Mouse (Mus musculus) heart, embryonic 11.5 days (tissue): ENCODE measurements around the gene Lmbrd2. TPM values are rescaled to one million over a fixed set of nuclear protein-coding genes. Genes with fewer than 3 reads are reported as not detected.
"Not testable (repeated sequence)": the region's sequence is repeated elsewhere in the genome, so short reads cannot be mapped to it uniquely, and the experiment has no call there.

Experiments
- ATAC-seq: fragments of 200-750 bp; cut with Nextera tagmentation; replicated peaks from 2 replicates; pipeline ENCODE4 v1.8.0; 2017; ENCODE audit warnings: moderate library complexity; ENCODE audit not compliant: insufficient number of reproducible peaks, low FRiP score, low TSS enrichment
- H3K27ac ChIP-seq: fragments of 300-500 bp; sonication (generic); 2 replicates; pipeline ENCODE4 v1.5.1; 2014; ENCODE audit warnings: mild to moderate bottlenecking, low read depth, low read length
- H3K27me3 ChIP-seq: fragments of 300-500 bp; sonication (generic); 2 replicates; pipeline ENCODE4 v1.6.1; 2014; ENCODE audit warnings: mild to moderate bottlenecking, low read length, mixed read lengths; ENCODE audit not compliant: control insufficient read depth, insufficient read depth
- H3K36me3 ChIP-seq: fragments of 300-500 bp; sonication (generic); 2 replicates; pipeline ENCODE4 v1.6.1; 2014; ENCODE audit warnings: mild to moderate bottlenecking, low read length, moderate library complexity, mixed read lengths; ENCODE audit not compliant: control insufficient read depth, insufficient read depth
- H3K4me1 ChIP-seq: fragments of 300-500 bp; sonication (generic); 2 replicates; pipeline ENCODE4 v1.6.1; 2014; ENCODE audit warnings: low read length; ENCODE audit not compliant: control insufficient read depth, insufficient read depth
- H3K4me2 ChIP-seq: fragments of 300-500 bp; sonication (generic); 2 replicates; pipeline ENCODE4 v1.6.1; 2014; ENCODE audit warnings: mild to moderate bottlenecking, moderate library complexity
- H3K4me3 ChIP-seq: fragments of 300-500 bp; sonication (generic); 2 replicates; pipeline ENCODE4 v1.5.1; 2014; ENCODE audit warnings: low read depth, low read length
- H3K9ac ChIP-seq: fragments of 300-500 bp; sonication (generic); 2 replicates; pipeline ENCODE4 v1.6.1; 2014; ENCODE audit warnings: mild to moderate bottlenecking, low read depth, low read length, moderate library complexity
- H3K9me3 ChIP-seq: fragments of 300-500 bp; sonication (generic); replicated peaks from 2 replicates; pipeline ENCODE4 v1.6.1; 2016; ENCODE audit warnings: low read length; ENCODE audit not compliant: control insufficient read depth
- WGBS: fragments of 180-500 bp; shearing (Covaris S2); extraction: QIAGEN DNeasy Blood & Tissue Kit; methylation state at CpG from one replicate; pipeline ENCODE4 v1.1.7; 2014; ENCODE audit not compliant: insufficient replicate concordance; 5-methylcytosine and 5-hydroxymethylcytosine counted together
- polyA plus RNA-seq: library from polyadenylated mRNA; unstranded; fragments of >200 nt; fragmentation: Nextera tagmentation; extraction: Ambion mirVana; gene quantifications from 2 replicates; pipeline ENCODE4 v1.2.1, GENCODE M21; 2014

Gene Lmbrd2
- polyA plus RNA-seq, 1 experiment from 2014 or later: 4.3 TPM

GRCm38 (mm10) chr15:9164125-9164524 is 23.8 kb downstream of the Lmbrd2 start:
- 61% methylated on average over 6 of the region's 6 CpGs for WGBS
- H3K4me3 ChIP-seq: no peak overlapping the region
- no peak overlapping the region for H3K27ac ChIP-seq
- no peak for ATAC-seq
- no peaks in the 10 kb centered on the region for H3K9me3 ChIP-seq
- H3K4me1 ChIP-seq: no peaks in the 10 kb centered on the region
- H3K9ac ChIP-seq: no peak overlapping the region
- no peaks in the 10 kb centered on the region for H3K27me3 ChIP-seq
- H3K4me2 ChIP-seq: no peak overlapping the region
- H3K36me3 ChIP-seq: peaks cover 3% of the 10 kb centered on the region

- no peaks in the 10 kb centered on the region for H3K4me1 ChIP-seq
- H3K36me3 ChIP-seq: peaks cover 5% of the 10 kb centered on the region; the same call in 1 of the 2 replicates
- no peak for ATAC-seq
- H3K9me3 ChIP-seq: no peaks in the 10 kb centered on the region
- no peak overlapping the region for H3K4me3 ChIP-seq
- no peak overlapping the region for H3K9ac ChIP-seq
- WGBS: 87% methylated on average over 3 of the region's 3 CpGs
- H3K4me2 ChIP-seq: no peak overlapping the region
- no peak overlapping the region for H3K27ac ChIP-seq
- no peaks in the 10 kb centered on the region for H3K27me3 ChIP-seq
Measured at GRCm38 (mm10) chr15:9177038-9177437, 36.7 kb downstream of the Lmbrd2 start.

GRCm38 (mm10) chr15:9183995-9184394 is 43.6 kb downstream of the Lmbrd2 start:
- Histone ChIP-seq H3K27ac (no peak overlapping the region), H3K27me3 (no peaks in the 10 kb centered on the region), H3K4me1 (no peaks in the 10 kb centered on the region), H3K4me3 (no peak overlapping the region), H3K9me3 (no peaks in the 10 kb centered on the region), H3K4me2 (no peak overlapping the region), H3K9ac (no peak overlapping the region), H3K36me3 (peaks cover 7% of the 10 kb centered on the region; the same call in 1 of the 2 replicates)
- ATAC-seq: no peak
- 91% methylated on average over 5 of the region's 5 CpGs for WGBS

- ATAC-seq: no peak
Measured at GRCm38 (mm10) chr15:9189796-9190195, 49.4 kb downstream of the Lmbrd2 start.

GRCm38 (mm10) chr15:9192685-9193084 is 52.3 kb downstream of the Lmbrd2 start:
- H3K9me3 ChIP-seq, H3K4me1 ChIP-seq, H3K4me2 ChIP-seq, H3K27me3 ChIP-seq, H3K27ac ChIP-seq, H3K4me3 ChIP-seq, H3K9ac ChIP-seq, ATAC-seq, H3K36me3 ChIP-seq: not testable (repeated sequence)

More at GRCm38 (mm10) chr15:9189796-9190195, 49.4 kb downstream of the Lmbrd2 start:
- Histone ChIP-seq H3K27me3 (no peaks in the 10 kb centered on the region), H3K4me3 (no peak overlapping the region), H3K9me3 (no peaks in the 10 kb centered on the region), H3K4me1 (no peaks in the 10 kb centered on the region), H3K36me3 (peaks cover 5% of the 10 kb centered on the region; the same call in 1 of the 2 replicates), H3K4me2 (no peak overlapping the region), H3K27ac (no peak overlapping the region), H3K9ac (no peak overlapping the region)
- 83% methylated on average over 2 of the region's 2 CpGs for WGBS

- no peak overlapping the region for H3K4me2 ChIP-seq
Measured at GRCm38 (mm10) chr15:9198421-9198820, 58.1 kb downstream of the Lmbrd2 start.

GRCm38 (mm10) chr15:9211891-9212290 is 71.5 kb downstream of the Lmbrd2 start:
- Histone ChIP-seq H3K9ac (no peak overlapping the region), H3K9me3 (no peaks in the 10 kb centered on the region), H3K4me1 (no peaks in the 10 kb centered on the region), H3K27ac (no peak overlapping the region), H3K4me3 (no peak overlapping the region), H3K4me2 (no peak overlapping the region), H3K36me3 (no peaks in the 10 kb centered on the region), H3K27me3 (no peaks in the 10 kb centered on the region)
- ATAC-seq: no peak

More at GRCm38 (mm10) chr15:9198421-9198820, 58.1 kb downstream of the Lmbrd2 start:
- Histone ChIP-seq H3K36me3 (0 out of 2 replicates have a peak, but pooled peaks cover 3% of the 10 kb centered on the region), H3K4me3 (no peak overlapping the region), H3K27ac (no peak overlapping the region), H3K9me3 (no peaks in the 10 kb centered on the region), H3K27me3 (no peaks in the 10 kb centered on the region), H3K4me1 (no peaks in the 10 kb centered on the region), H3K9ac (no peak overlapping the region)
- ATAC-seq: no peak
- WGBS: 53% methylated on average over 6 of the region's 6 CpGs

- not testable (repeated sequence) for H3K4me2 ChIP-seq, H3K4me1 ChIP-seq, H3K27ac ChIP-seq, H3K9me3 ChIP-seq, H3K9ac ChIP-seq, H3K4me3 ChIP-seq, H3K36me3 ChIP-seq, H3K27me3 ChIP-seq, ATAC-seq
- 70% methylated on average over 3 of the region's 3 CpGs for WGBS
Measured at GRCm38 (mm10) chr15:9213026-9213425, 72.7 kb downstream of the Lmbrd2 start.

- not testable (repeated sequence) for H3K4me2 ChIP-seq, H3K27ac ChIP-seq, ATAC-seq, H3K36me3 ChIP-seq, H3K4me3 ChIP-seq, H3K9ac ChIP-seq, H3K27me3 ChIP-seq, H3K4me1 ChIP-seq, H3K9me3 ChIP-seq
- WGBS: 80% methylated on average over 7 of the region's 7 CpGs
Measured at GRCm38 (mm10) chr15:9213431-9213830, 73.1 kb downstream of the Lmbrd2 start.
